Mouse (Mus musculus): ENCODE results near the gene Lrrc4c. TPM values are rescaled to one million over a fixed set of nuclear protein-coding genes. Genes with fewer than 3 reads are reported as not detected.
A peak's percentile ranks its signal among the peaks of the same experiment; 100 is the strongest.

Lrrc4c gene
- polyA plus RNA-seq, 1 experiment from 2014 or later, result 24.3 TPM

GRCm38 (mm10) chr2:96401186-96401811 is 83.3 kb downstream of the Lrrc4c start:
- H3K27ac ChIP-seq (replicated peaks), result peak overlapping the region; percentile 43; the same call in 1 of the 2 replicates
- H3K36me3 ChIP-seq, result no peaks in the 10 kb centered on the region
- H3K4me2 ChIP-seq (replicated peaks), result no peak overlapping the region
- no peak overlapping the region for H3K9ac ChIP-seq (replicated peaks)
- 85% methylated on average over 1 of the region's 1 CpGs for WGBS
- no peak overlapping the region for H3K4me3 ChIP-seq
- H3K27me3 ChIP-seq, result no peaks in the 10 kb centered on the region
- H3K4me1 ChIP-seq, result peaks cover 5% of the 10 kb centered on the region
- peak; percentile 87 for ATAC-seq (replicated peaks)
- H3K9me3 ChIP-seq, result no peaks in the 10 kb centered on the region

GRCm38 (mm10) chr2:96402514-96402913 is 84.5 kb downstream of the Lrrc4c start:
- H3K4me1 ChIP-seq, result peaks cover 5% of the 10 kb centered on the region
- no peak overlapping the region for H3K4me2 ChIP-seq (replicated peaks)
- no peak overlapping the region for H3K4me3 ChIP-seq
- 13% methylated on average over 2 of the region's 2 CpGs for WGBS
- H3K9me3 ChIP-seq, result no peaks in the 10 kb centered on the region
- H3K36me3 ChIP-seq, result no peaks in the 10 kb centered on the region
- H3K9ac ChIP-seq (replicated peaks), result no peak overlapping the region
- ATAC-seq (replicated peaks), result no peak
- H3K27me3 ChIP-seq, result no peaks in the 10 kb centered on the region
- H3K27ac ChIP-seq (replicated peaks), result no peak overlapping the region

- H3K27ac ChIP-seq (replicated peaks), result no peak overlapping the region
- no peak overlapping the region for H3K4me2 ChIP-seq (replicated peaks)
- no peaks in the 10 kb centered on the region for H3K27me3 ChIP-seq
- no peaks in the 10 kb centered on the region for H3K4me1 ChIP-seq
- no peak overlapping the region for H3K9ac ChIP-seq (replicated peaks)
- H3K36me3 ChIP-seq, result no peaks in the 10 kb centered on the region
- no peak overlapping the region for H3K4me3 ChIP-seq
- no peaks in the 10 kb centered on the region for H3K9me3 ChIP-seq
- WGBS, result 90% methylated on average over 8 of the region's 8 CpGs
- no peak for ATAC-seq (replicated peaks)
Measured at GRCm38 (mm10) chr2:96406856-96407255, 88.9 kb downstream of the Lrrc4c start.

- no peak for ATAC-seq (replicated peaks)
- no peaks in the 10 kb centered on the region for H3K27me3 ChIP-seq
- H3K9ac ChIP-seq (replicated peaks), result no peak overlapping the region
- H3K27ac ChIP-seq (replicated peaks), result no peak overlapping the region
- H3K4me1 ChIP-seq, result no peaks in the 10 kb centered on the region
- H3K4me3 ChIP-seq, result no peak overlapping the region
- no peaks in the 10 kb centered on the region for H3K36me3 ChIP-seq
- 89% methylated on average over 1 of the region's 1 CpGs for WGBS
- H3K4me2 ChIP-seq (replicated peaks), result no peak overlapping the region
- H3K9me3 ChIP-seq, result no peaks in the 10 kb centered on the region
Measured at GRCm38 (mm10) chr2:96411182-96411581, 93.2 kb downstream of the Lrrc4c start.

GRCm38 (mm10) chr2:96461566-96461965 is 143.6 kb downstream of the Lrrc4c start:
- Histone ChIP-seq H3K4me1 (no peaks in the 10 kb centered on the region), H3K36me3 (no peaks in the 10 kb centered on the region), H3K9me3 (no peaks in the 10 kb centered on the region), H3K4me2 (replicated peaks) (no peak overlapping the region), H3K27me3 (no peaks in the 10 kb centered on the region), H3K27ac (replicated peaks) (no peak overlapping the region), H3K9ac (replicated peaks) (no peak overlapping the region), H3K4me3 (no peak overlapping the region)
- no peak for ATAC-seq (replicated peaks)

- Histone ChIP-seq H3K36me3 (no peaks in the 10 kb centered on the region), H3K27ac (replicated peaks) (no peak overlapping the region), H3K27me3 (no peaks in the 10 kb centered on the region), H3K4me2 (replicated peaks) (no peak overlapping the region), H3K4me3 (no peak overlapping the region), H3K9ac (replicated peaks) (no peak overlapping the region), H3K9me3 (no peaks in the 10 kb centered on the region), H3K4me1 (peaks cover 5% of the 10 kb centered on the region; the same call in 1 of the 2 replicates)
- WGBS, result 8% methylated on average over 6 of the region's 6 CpGs
- peak; percentile 38; the same call in 1 of the 2 replicates for ATAC-seq (replicated peaks)
Measured at GRCm38 (mm10) chr2:96475674-96476073, 157.7 kb downstream of the Lrrc4c start.

- WGBS, result 15% methylated on average over 3 of the region's 3 CpGs
- no peak overlapping the region for H3K4me3 ChIP-seq
- H3K27ac ChIP-seq (replicated peaks), result no peak overlapping the region
- no peaks in the 10 kb centered on the region for H3K27me3 ChIP-seq
- no peak overlapping the region for H3K9ac ChIP-seq (replicated peaks)
- no peaks in the 10 kb centered on the region for H3K4me1 ChIP-seq
- no peak overlapping the region for H3K4me2 ChIP-seq (replicated peaks)
- peak; percentile 38; the same call in 1 of the 2 replicates for ATAC-seq (replicated peaks)
- H3K36me3 ChIP-seq, result no peaks in the 10 kb centered on the region
- no peaks in the 10 kb centered on the region for H3K9me3 ChIP-seq
Measured at GRCm38 (mm10) chr2:96499116-96499882, 181.3 kb downstream of the Lrrc4c start.

GRCm38 (mm10) chr2:96504140-96504539 is 186.2 kb downstream of the Lrrc4c start:
- no peak overlapping the region for H3K9ac ChIP-seq (replicated peaks)
- no peak overlapping the region for H3K27ac ChIP-seq (replicated peaks)
- H3K27me3 ChIP-seq, result no peaks in the 10 kb centered on the region
- no peaks in the 10 kb centered on the region for H3K4me1 ChIP-seq
- 67% methylated on average over 6 of the region's 6 CpGs for WGBS
- no peak for ATAC-seq (replicated peaks)
- H3K4me3 ChIP-seq, result no peak overlapping the region
- no peaks in the 10 kb centered on the region for H3K36me3 ChIP-seq
- no peak overlapping the region for H3K4me2 ChIP-seq (replicated peaks)
- no peaks in the 10 kb centered on the region for H3K9me3 ChIP-seq

- WGBS, result 86% methylated on average over 1 of the region's 1 CpGs
- no peak for ATAC-seq (replicated peaks)
- Histone ChIP-seq H3K4me3 (no peak overlapping the region), H3K27ac (replicated peaks) (no peak overlapping the region), H3K9me3 (no peaks in the 10 kb centered on the region), H3K4me1 (no peaks in the 10 kb centered on the region), H3K4me2 (replicated peaks) (no peak overlapping the region), H3K36me3 (no peaks in the 10 kb centered on the region), H3K9ac (replicated peaks) (no peak overlapping the region), H3K27me3 (no peaks in the 10 kb centered on the region)
Measured at GRCm38 (mm10) chr2:96505641-96506040, 187.7 kb downstream of the Lrrc4c start.

- WGBS, result 63% methylated on average over 1 of the region's 1 CpGs
- Histone ChIP-seq H3K36me3 (no peaks in the 10 kb centered on the region), H3K9me3 (no peaks in the 10 kb centered on the region), H3K4me2 (replicated peaks) (no peak overlapping the region), H3K9ac (replicated peaks) (no peak overlapping the region), H3K4me1 (no peaks in the 10 kb centered on the region), H3K4me3 (no peak overlapping the region), H3K27ac (replicated peaks) (no peak overlapping the region), H3K27me3 (no peaks in the 10 kb centered on the region)
- ATAC-seq (replicated peaks), result no peak
Measured at GRCm38 (mm10) chr2:96508991-96509390, 191.0 kb downstream of the Lrrc4c start.

GRCm38 (mm10) chr2:96537469-96537868 is 219.5 kb downstream of the Lrrc4c start:
- ATAC-seq (replicated peaks), result no peak
- no peaks in the 10 kb centered on the region for H3K4me1 ChIP-seq
- no peak overlapping the region for H3K27ac ChIP-seq (replicated peaks)
- no peaks in the 10 kb centered on the region for H3K27me3 ChIP-seq
- H3K36me3 ChIP-seq, result no peaks in the 10 kb centered on the region
- no peak overlapping the region for H3K4me3 ChIP-seq
- H3K4me2 ChIP-seq (replicated peaks), result no peak overlapping the region
- 54% methylated on average over 3 of the region's 3 CpGs for WGBS
- no peak overlapping the region for H3K9ac ChIP-seq (replicated peaks)
- H3K9me3 ChIP-seq, result no peaks in the 10 kb centered on the region

GRCm38 (mm10) chr2:96547171-96547570 is 229.2 kb downstream of the Lrrc4c start:
- no peaks in the 10 kb centered on the region for H3K9me3 ChIP-seq
- no peaks in the 10 kb centered on the region for H3K4me1 ChIP-seq
- no peak for ATAC-seq (replicated peaks)
- no peak overlapping the region for H3K9ac ChIP-seq (replicated peaks)
- no peaks in the 10 kb centered on the region for H3K36me3 ChIP-seq
- WGBS, result 74% methylated on average over 1 of the region's 1 CpGs
- no peak overlapping the region for H3K27ac ChIP-seq (replicated peaks)
- H3K4me3 ChIP-seq, result no peak overlapping the region
- no peak overlapping the region for H3K4me2 ChIP-seq (replicated peaks)
- H3K27me3 ChIP-seq, result no peaks in the 10 kb centered on the region

Data from forebrain, embryonic 15.5 days (tissue).